In the genomic region with DNA sequence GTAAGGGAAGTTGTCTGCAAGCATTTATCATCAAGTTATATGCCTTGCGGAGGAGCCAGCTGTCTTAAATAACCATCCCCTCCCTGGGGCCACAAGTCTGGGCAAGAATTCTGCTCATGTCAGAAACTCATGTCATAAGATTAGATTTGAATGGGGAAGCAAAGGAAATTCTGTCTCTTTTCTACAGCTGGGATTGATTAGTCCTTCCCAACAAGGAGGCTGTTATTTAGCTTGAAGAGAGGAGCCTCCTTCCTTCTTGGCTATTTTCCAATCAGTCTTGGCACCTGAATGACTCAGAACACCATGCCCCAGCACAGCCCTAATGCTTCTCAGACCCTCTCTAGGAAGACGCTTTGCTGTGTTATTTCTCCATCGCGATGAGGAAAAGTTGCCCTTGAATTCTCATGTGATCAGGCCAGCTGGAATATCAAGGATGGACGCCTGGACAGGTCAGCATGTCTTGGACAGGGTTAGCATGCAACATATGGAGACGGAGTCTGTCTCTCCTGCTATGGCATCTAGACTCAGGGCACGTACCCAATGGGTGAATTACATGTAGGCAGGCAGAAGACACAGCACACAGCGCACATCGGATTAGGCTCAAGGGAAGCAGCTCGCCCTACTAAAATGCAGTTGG, we compare ENCODE assay signal across 8 mouse cellular contexts.
A peak's percentile ranks its signal among the peaks of the same experiment; 100 is the strongest.
DNase-seq lines count a peak whose midpoint lies in the region; ATAC-seq and TF ChIP-seq lines count a peak whose summit lies in the region.

No protein-coding gene starts in this region.

- DNase-seq in frontal cortex, postnatal 10 days (ENCODE audit: low spot score in 2 of 2) = no peak
- DNase-seq in brain, adult 2 months (ENCODE audit: low read depth, low spot score) = peak; percentile 92
- DNase-seq in embryonic facial prominence, embryonic 14.5 days (ENCODE audit: low spot score) = peak; percentile 96
- peak; percentile 87 for DNase-seq in limb, embryonic 14.5 days (ENCODE audit: low spot score)
- DNase-seq in spleen, postnatal 36 days (ENCODE audit: low spot score in 2 of 2) = no peak
- DNase-seq in right cerebral cortex, postnatal 36 days (ENCODE audit: low spot score in 2 of 2) = no peak

- H3K4me1 ChIP-seq in embryonic facial prominence, embryonic 14.5 days (ENCODE audit: control insufficient read depth, insufficient read depth, low read length) = peaks cover 43% of the 10 kb centered on the region
- peaks cover 22% of the 10 kb centered on the region for H3K4me1 ChIP-seq in limb, embryonic 14.5 days (ENCODE audit: control insufficient read depth, insufficient read depth, low read length)
- no peaks in the 10 kb centered on the region for H3K4me1 ChIP-seq in intestine, postnatal 0 days (replicated peaks; ENCODE audit: control insufficient read depth, insufficient read depth, low read length)

- no peak overlapping the region for H3K4me3 ChIP-seq in embryonic facial prominence, embryonic 14.5 days (ENCODE audit: low read depth, low read length)
- no peak overlapping the region for H3K4me3 ChIP-seq in limb, embryonic 14.5 days (replicated peaks; ENCODE audit: low read length)
- no peak overlapping the region for H3K4me3 ChIP-seq in intestine, postnatal 0 days (ENCODE audit: low read depth, low read length)

- WGBS in embryonic facial prominence, embryonic 14.5 days = 25% methylated on average over 10 of the region's 10 CpGs
- WGBS in limb, embryonic 14.5 days = 42% methylated on average over 10 of the region's 10 CpGs
- WGBS in intestine, postnatal 0 days = 81% methylated on average over 10 of the region's 10 CpGs

- TF ChIP-seq CTCF in intestine, postnatal 0 days (IDR thresholded peaks at IDR 0.05; ENCODE audit: low read depth) = no peak

- peak overlapping the region; percentile 38 for H3K4me2 ChIP-seq in embryonic facial prominence, embryonic 14.5 days (ENCODE audit: low read depth, low read length)
- H3K4me2 ChIP-seq in limb, embryonic 14.5 days (replicated peaks; ENCODE audit: low read depth, low read length, severe bottlenecking) = peak overlapping the region; percentile 17; the same call in 1 of the 2 replicates
- no peak overlapping the region for H3K4me2 ChIP-seq in intestine, postnatal 0 days (replicated peaks; ENCODE audit: low read depth)

- peak; percentile 66 for ATAC-seq in frontal cortex, adult (ENCODE audit: low TSS enrichment)
- ATAC-seq in embryonic facial prominence, embryonic 14.5 days (ENCODE audit: low read depth) = peak; percentile 89
- peak; percentile 82 for ATAC-seq in limb, embryonic 14.5 days (ENCODE audit: low FRiP score, low read depth)
- ATAC-seq in intestine, postnatal 0 days = no peak

- H3K36me3 ChIP-seq in embryonic facial prominence, embryonic 14.5 days (ENCODE audit: control insufficient read depth, insufficient read depth, low read length) = no peaks in the 10 kb centered on the region
- no peaks in the 10 kb centered on the region for H3K36me3 ChIP-seq in limb, embryonic 14.5 days (ENCODE audit: control insufficient read depth, insufficient read depth, low read length)
- no peaks in the 10 kb centered on the region for H3K36me3 ChIP-seq in intestine, postnatal 0 days (ENCODE audit: control insufficient read depth, insufficient read depth)

- TF ChIP-seq POLR2A in limb, embryonic 14.5 days (IDR thresholded peaks at IDR 0.05; ENCODE audit: borderline replicate concordance, extremely low read depth, insufficient read depth, insufficient read length) = no peak

- H3K27ac ChIP-seq in embryonic facial prominence, embryonic 14.5 days (replicated peaks; ENCODE audit: low read depth, low read length) = peak overlapping the region; percentile 65
- H3K27ac ChIP-seq in limb, embryonic 14.5 days (replicated peaks; ENCODE audit: low read depth, low read length) = 0 out of 2 replicates have a peak overlapping the region, but pooled peaks have one; percentile 48
- H3K27ac ChIP-seq in intestine, postnatal 0 days (ENCODE audit: low read depth, low read length) = no peak overlapping the region

- no peaks in the 10 kb centered on the region for H3K27me3 ChIP-seq in embryonic facial prominence, embryonic 14.5 days (replicated peaks; ENCODE audit: control insufficient read depth, insufficient read depth, low read length)
- no peaks in the 10 kb centered on the region for H3K27me3 ChIP-seq in limb, embryonic 14.5 days (ENCODE audit: control insufficient read depth, insufficient read depth, low read length)
- H3K27me3 ChIP-seq in intestine, postnatal 0 days (replicated peaks; ENCODE audit: control insufficient read depth, insufficient read depth, low read length) = no peaks in the 10 kb centered on the region

- no peak overlapping the region for H3K9ac ChIP-seq in embryonic facial prominence, embryonic 14.5 days (ENCODE audit: low read depth, low read length)
- H3K9ac ChIP-seq in limb, embryonic 14.5 days (ENCODE audit: low read depth, low read length, severe bottlenecking) = no peak overlapping the region
- no peak overlapping the region for H3K9ac ChIP-seq in intestine, postnatal 0 days (ENCODE audit: low read depth, low read length)

- no peaks in the 10 kb centered on the region for H3K9me3 ChIP-seq in embryonic facial prominence, embryonic 14.5 days (ENCODE audit: control insufficient read depth, low read length)
- no peaks in the 10 kb centered on the region for H3K9me3 ChIP-seq in limb, embryonic 14.5 days (ENCODE audit: control insufficient read depth, low read length)
- no peaks in the 10 kb centered on the region for H3K9me3 ChIP-seq in intestine, postnatal 0 days (ENCODE audit: control insufficient read depth)

Comparison
In these comparisons a context has a peak if more than half of its experiments do, and no peak if none do; other contexts are left out.
1. DNase-seq: peak in brain, adult 2 months (single experiment), embryonic facial prominence, embryonic 14.5 days (single experiment) and limb, embryonic 14.5 days (single experiment); none in frontal cortex, postnatal 10 days (0 of 2), spleen, postnatal 36 days (0 of 2) and right cerebral cortex, postnatal 36 days (0 of 2).